Mouse (Mus musculus): ENCODE data around the gene Chrm2. TPM values are rescaled to one million over a fixed set of nuclear protein-coding genes. Genes with fewer than 3 reads are reported as not detected.

Chrm2 gene
- not detected for polyA plus RNA-seq (2017; shearing (Covaris generic))

DNA sequence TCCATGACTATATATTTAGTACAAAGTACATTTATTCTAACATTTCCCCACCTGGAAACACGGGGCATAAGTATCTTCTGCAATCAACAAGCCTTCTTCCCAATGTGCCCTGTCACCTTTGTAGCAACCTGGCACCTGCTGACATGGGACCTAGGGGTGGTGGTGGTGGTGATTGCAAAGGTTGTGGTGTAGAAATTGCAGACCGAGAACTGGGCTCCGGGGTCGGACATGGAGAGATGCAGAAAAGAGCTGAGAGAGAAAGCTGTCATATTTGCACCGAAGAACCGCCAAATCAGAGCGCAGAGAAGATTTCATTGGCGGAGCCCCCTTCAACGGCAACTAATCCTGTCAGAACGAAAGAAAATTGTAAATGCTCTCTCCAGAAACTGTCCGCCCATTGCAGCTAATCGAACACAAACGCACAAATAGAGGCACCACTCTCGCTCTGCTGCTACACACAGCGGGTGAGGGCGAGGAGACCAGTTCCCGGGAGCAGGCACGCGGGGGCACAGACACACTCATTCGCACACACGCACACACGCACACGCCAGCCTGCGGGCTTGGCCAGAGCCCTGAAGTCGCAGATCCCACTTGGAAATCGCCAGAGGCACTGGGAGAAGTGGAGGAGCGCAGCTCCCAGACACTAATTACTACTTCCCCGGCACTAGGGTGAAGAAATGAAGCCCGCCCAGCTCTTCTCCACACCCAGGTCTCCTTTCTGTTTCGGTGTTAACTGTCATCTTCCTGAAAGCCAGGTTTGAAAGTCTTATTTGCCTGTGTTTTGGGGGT, at the start of gene Chrm2:
Chrm2 (plus strand) TSS at position 473 of the 789 bp plus-strand sequence.

Measured in naive thymus-derived CD4-positive, alpha-beta T cell, adult 5 months (primary cell).